Mouse (Mus musculus) stomach, embryonic 16.5 days (tissue): ENCODE data around the gene B430218F22Rik. TPM values are rescaled to one million over a fixed set of nuclear protein-coding genes. Genes with fewer than 3 reads are reported as not detected.
"Not testable (repeated sequence)": the region's sequence is repeated elsewhere in the genome, so short reads cannot be mapped to it uniquely, and the experiment has no call there.

Source experiments
- ATAC-seq: fragments of 200-750 bp; cut with Nextera tagmentation; 2 replicates; pipeline ENCODE4 v1.8.0; 2017; ENCODE audit warnings: moderate number of reproducible peaks, moderate TSS enrichment; ENCODE audit not compliant: insufficient read depth, low FRiP score
- H3K27ac ChIP-seq: fragments of 300-500 bp; sonication (generic); 2 replicates; pipeline ENCODE4 v1.5.1; 2014; ENCODE audit warnings: low read length
- H3K27me3 ChIP-seq: fragments of 300-500 bp; sonication (generic); 2 replicates; pipeline ENCODE4 v1.6.1; 2014; ENCODE audit warnings: low read length, control low read depth, mixed read lengths; ENCODE audit not compliant: control insufficient read depth, insufficient read depth
- H3K36me3 ChIP-seq: fragments of 300-500 bp; sonication (generic); 2 replicates; pipeline ENCODE4 v1.6.1; 2014; ENCODE audit warnings: low read length; ENCODE audit not compliant: control insufficient read depth, insufficient read depth
- H3K4me1 ChIP-seq: fragments of 300-500 bp; sonication (generic); 2 replicates; pipeline ENCODE4 v1.6.1; 2014; ENCODE audit warnings: low read length, control low read depth, mixed read lengths; ENCODE audit not compliant: control insufficient read depth, insufficient read depth
- H3K4me2 ChIP-seq: fragments of 300-500 bp; sonication (generic); 2 replicates; pipeline ENCODE4 v1.6.1; 2014; ENCODE audit warnings: low read depth, low read length, mixed read lengths
- H3K4me3 ChIP-seq: fragments of 300-500 bp; sonication (generic); replicated peaks from 2 replicates; pipeline ENCODE4 v1.5.1; 2014; ENCODE audit warnings: mild to moderate bottlenecking, low read length
- H3K9ac ChIP-seq: fragments of 300-500 bp; sonication (generic); 2 replicates; pipeline ENCODE4 v1.6.1; 2014; ENCODE audit warnings: low read length
- H3K9me3 ChIP-seq: fragments of 300-500 bp; sonication (generic); replicated peaks from 2 replicates; pipeline ENCODE4 v1.6.1; 2016; ENCODE audit warnings: low read length, control low read depth; ENCODE audit not compliant: control insufficient read depth
- WGBS: fragments of 180-500 bp; shearing (Covaris S2); extraction: QIAGEN DNeasy Blood & Tissue Kit; methylation state at CpG from one replicate; pipeline ENCODE4 v1.1.7; 2014; 5-methylcytosine and 5-hydroxymethylcytosine counted together
- polyA plus RNA-seq: library from polyadenylated mRNA; unstranded; fragments of >200 nt; fragmentation: Nextera tagmentation; extraction: Ambion mirVana; gene quantifications from 2 replicates; pipeline ENCODE4 v1.2.1, GENCODE M21; 2015

Gene B430218F22Rik
- polyA plus RNA-seq: 0.53 and 0.57 TPM in 2 replicates

GRCm38 (mm10) chr13:118386511-118387447 lies at the start of gene B430218F22Rik, which contains the start of gene Mrps30:
Gene B430218F22Rik (plus strand): TSS chr13:118386630.
Gene Mrps30 (minus strand): TSS chr13:118387252.
- Histone ChIP-seq H3K36me3 (0 out of 2 replicates have a peak, but pooled peaks cover 5% of the 10 kb centered on the region), H3K9me3 (no peaks in the 10 kb centered on the region), H3K27ac (peak within 1 kb of the TSS; percentile 70), H3K9ac (peak within 1 kb of the TSS; percentile 95), H3K4me2 (peak within 1 kb of the TSS; percentile 82), H3K4me3 (peak within 1 kb of the TSS; percentile 87), H3K4me1 (peaks cover 5% of the 10 kb centered on the region; the same call in 1 of the 2 replicates), H3K27me3 (no peaks in the 10 kb centered on the region)
- peak; percentile 96 for ATAC-seq
- WGBS: under 1% methylated on average over 93 of the region's 93 CpGs

- Histone ChIP-seq H3K4me1 (no peaks in the 10 kb centered on the region), H3K9me3 (no peaks in the 10 kb centered on the region), H3K27ac (no peak overlapping the region), H3K9ac (no peak overlapping the region), H3K27me3 (no peaks in the 10 kb centered on the region), H3K36me3 (no peaks in the 10 kb centered on the region), H3K4me2 (no peak overlapping the region), H3K4me3 (no peak overlapping the region)
- 21% methylated on average over 10 of the region's 10 CpGs for WGBS
- ATAC-seq: no peak
Measured at GRCm38 (mm10) chr13:118350257-118350656, 36.2 kb upstream of the B430218F22Rik start.

GRCm38 (mm10) chr13:118350870-118351269 lies 35.6 kb upstream of the B430218F22Rik start:
- Histone ChIP-seq H3K4me2 (no peak overlapping the region), H3K9me3 (no peaks in the 10 kb centered on the region), H3K27ac (no peak overlapping the region), H3K27me3 (no peaks in the 10 kb centered on the region), H3K4me3 (no peak overlapping the region), H3K4me1 (no peaks in the 10 kb centered on the region), H3K9ac (no peak overlapping the region), H3K36me3 (no peaks in the 10 kb centered on the region)
- ATAC-seq: no peak
- whole genome bisulfite sequencing: 87% methylated on average over 10 of the region's 10 CpGs

GRCm38 (mm10) chr13:118363342-118363741 lies 23.1 kb upstream of the B430218F22Rik start:
- H3K4me3 ChIP-seq: no peak overlapping the region
- no peak overlapping the region for H3K4me2 ChIP-seq
- H3K4me1 ChIP-seq: no peaks in the 10 kb centered on the region
- H3K9ac ChIP-seq: no peak overlapping the region
- 86% methylated on average over 6 of the region's 6 CpGs for WGBS
- H3K36me3 ChIP-seq: no peaks in the 10 kb centered on the region
- H3K27ac ChIP-seq: no peak overlapping the region
- H3K9me3 ChIP-seq: no peaks in the 10 kb centered on the region
- ATAC-seq: no peak
- H3K27me3 ChIP-seq: no peaks in the 10 kb centered on the region

- Histone ChIP-seq H3K9me3 (no peaks in the 10 kb centered on the region), H3K27me3 (no peaks in the 10 kb centered on the region), H3K9ac (no peak overlapping the region), H3K27ac (no peak overlapping the region), H3K4me3 (no peak overlapping the region), H3K36me3 (no peaks in the 10 kb centered on the region), H3K4me1 (no peaks in the 10 kb centered on the region), H3K4me2 (no peak overlapping the region)
- 72% methylated on average over 1 of the region's 1 CpGs for WGBS
- ATAC-seq: no peak
Measured at GRCm38 (mm10) chr13:118365774-118366173, 20.7 kb upstream of the B430218F22Rik start.

- H3K4me2 ChIP-seq: no peak overlapping the region
- no peak overlapping the region for H3K9ac ChIP-seq
- no peak overlapping the region for H3K4me3 ChIP-seq
- no peaks in the 10 kb centered on the region for H3K9me3 ChIP-seq
- no peaks in the 10 kb centered on the region for H3K27me3 ChIP-seq
- no peak overlapping the region for H3K27ac ChIP-seq
- WGBS: 53% methylated on average over 4 of the region's 4 CpGs
- ATAC-seq: no peak
- no peaks in the 10 kb centered on the region for H3K36me3 ChIP-seq
- H3K4me1 ChIP-seq: no peaks in the 10 kb centered on the region
Measured at GRCm38 (mm10) chr13:118372871-118373270, 13.6 kb upstream of the B430218F22Rik start.

- H3K9me3 ChIP-seq: no peaks in the 10 kb centered on the region
- no peaks in the 10 kb centered on the region for H3K36me3 ChIP-seq
- no peak overlapping the region for H3K27ac ChIP-seq
- ATAC-seq: no peak
- no peak overlapping the region for H3K4me3 ChIP-seq
- no peak overlapping the region for H3K9ac ChIP-seq
- WGBS: 67% methylated on average over 1 of the region's 1 CpGs
- H3K27me3 ChIP-seq: no peaks in the 10 kb centered on the region
- no peak overlapping the region for H3K4me2 ChIP-seq
- H3K4me1 ChIP-seq: no peaks in the 10 kb centered on the region
Measured at GRCm38 (mm10) chr13:118379155-118379554, 7.3 kb upstream of the B430218F22Rik start.

GRCm38 (mm10) chr13:118380381-118380780 lies 6.0 kb upstream of the B430218F22Rik start:
- 38% methylated on average over 10 of the region's 10 CpGs for WGBS
- Histone ChIP-seq H3K4me2 (no peak overlapping the region), H3K36me3 (0 out of 2 replicates have a peak, but pooled peaks cover 5% of the 10 kb centered on the region), H3K9me3 (no peaks in the 10 kb centered on the region), H3K27ac (no peak overlapping the region), H3K9ac (no peak overlapping the region), H3K4me1 (no peaks in the 10 kb centered on the region), H3K4me3 (no peak overlapping the region), H3K27me3 (no peaks in the 10 kb centered on the region)
- no peak for ATAC-seq

GRCm38 (mm10) chr13:118387448-118387801 lies 995 bp downstream of the B430218F22Rik start:
- Histone ChIP-seq H3K9ac (peak overlapping the region; percentile 46), H3K4me2 (peak overlapping the region; percentile 49), H3K4me3 (peak overlapping the region; percentile 87)
- not testable (repeated sequence) for H3K36me3 ChIP-seq, H3K27me3 ChIP-seq, H3K9me3 ChIP-seq, H3K27ac ChIP-seq, H3K4me1 ChIP-seq
- 7% methylated on average over 10 of the region's 10 CpGs for WGBS
- ATAC-seq: 0 out of 2 replicates have a peak, but pooled peaks have one; percentile 11
